Mouse (Mus musculus): ENCODE measurements around the gene Mdc1. TPM values are rescaled to one million over a fixed set of nuclear protein-coding genes. Genes with fewer than 3 reads are reported as not detected.
"Not testable (repeated sequence)": the region's sequence is repeated elsewhere in the genome, so short reads cannot be mapped to it uniquely, and the experiment has no call there.

Mdc1 gene
- total RNA-seq, 2 experiments from 2014 or later: 18.3 to 18.7 TPM

DNA sequence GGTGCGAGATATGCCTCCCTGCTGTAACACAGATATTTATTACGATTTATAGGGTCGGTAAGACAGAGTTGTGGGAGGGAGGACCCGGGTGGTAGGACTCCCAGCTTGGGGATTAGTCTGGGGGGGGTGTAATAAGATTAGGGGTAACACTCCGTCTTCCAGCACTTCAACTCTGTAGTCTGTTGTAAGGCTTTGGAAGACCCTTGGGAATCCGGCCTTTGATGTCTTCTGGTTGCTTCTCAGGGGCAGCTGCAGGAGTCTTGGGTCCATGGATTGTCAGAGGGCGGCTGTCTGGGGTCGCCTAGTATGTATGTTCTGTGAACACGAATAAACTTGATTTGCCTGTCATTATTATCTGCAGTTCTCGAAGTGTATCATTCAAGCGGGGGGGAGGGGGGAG is 18.8 kb upstream of the Mdc1 start:
- no peak for DNase-seq

DNA sequence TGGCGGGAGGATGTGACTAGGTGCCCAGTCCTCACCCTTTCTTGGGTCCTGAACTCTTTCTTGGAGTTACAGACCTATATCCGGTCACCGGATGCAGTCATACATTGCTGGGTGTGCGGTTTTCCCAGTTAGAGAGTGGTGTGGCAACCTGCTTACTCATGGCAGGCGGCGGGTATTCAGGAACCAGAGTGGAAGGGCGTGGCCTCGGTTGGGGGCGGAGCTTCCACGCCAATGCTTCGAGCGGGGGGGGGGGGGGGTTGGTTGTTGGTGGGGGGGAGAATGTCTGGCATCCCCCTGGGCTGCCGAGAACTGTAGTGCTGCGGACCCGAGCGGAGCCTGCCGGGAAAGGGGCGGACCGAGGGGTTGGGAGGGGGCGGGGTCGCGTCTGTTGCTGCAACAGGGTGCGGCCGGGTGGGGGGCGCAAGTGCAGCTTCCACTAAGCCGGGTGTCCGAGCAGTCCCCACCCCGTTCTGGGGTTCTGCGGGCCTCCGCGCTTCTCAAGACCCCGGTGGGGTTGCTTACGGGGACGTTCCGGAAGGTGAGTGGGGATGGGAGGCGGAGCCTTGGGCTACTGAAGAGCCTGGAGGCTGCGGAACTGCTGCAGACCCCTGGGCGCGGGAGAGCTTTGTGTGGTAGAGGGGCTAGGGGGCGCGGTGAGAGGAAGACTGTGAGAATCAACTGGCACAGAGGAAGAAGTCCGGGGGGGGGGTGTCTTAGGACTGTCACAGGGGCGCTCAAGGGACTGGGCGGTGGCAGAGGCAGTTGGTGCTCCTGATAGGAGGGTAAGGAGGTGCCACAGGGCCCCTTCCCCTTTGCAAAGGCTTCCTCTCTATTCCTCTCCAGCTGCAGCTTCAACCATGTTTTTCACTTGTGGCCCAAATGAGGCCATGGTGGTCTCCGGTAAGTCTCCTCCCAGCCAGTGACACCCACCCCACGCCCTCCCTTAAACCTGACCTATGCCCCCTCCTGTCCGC is 18.1 kb upstream of the Mdc1 start, which contains the start of gene Flot1:
Gene Flot1, plus strand, starts transcription at position 267 of the 974 bp plus-strand sequence.
- DNase-seq: peak; percentile 90 to 94

DNA sequence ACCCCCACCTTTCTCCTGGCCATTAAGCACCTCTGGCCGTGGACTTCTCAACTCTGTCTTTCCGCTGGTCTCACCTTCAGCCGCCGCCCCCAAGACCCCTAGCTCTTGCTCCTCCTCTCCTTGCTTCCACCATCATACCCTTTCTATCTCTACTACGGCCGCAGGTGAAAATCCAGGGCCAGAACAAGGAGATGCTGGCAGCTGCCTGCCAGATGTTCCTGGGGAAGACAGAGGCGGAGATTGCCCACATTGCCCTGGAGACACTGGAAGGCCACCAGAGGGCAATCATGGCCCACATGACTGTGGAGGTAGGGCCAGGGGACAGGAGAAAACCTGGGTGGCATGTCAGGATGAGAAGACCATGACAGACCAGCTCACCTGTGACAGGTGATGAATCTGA is 16.9 kb upstream of the Mdc1 start:
- no peak for DNase-seq

DNA sequence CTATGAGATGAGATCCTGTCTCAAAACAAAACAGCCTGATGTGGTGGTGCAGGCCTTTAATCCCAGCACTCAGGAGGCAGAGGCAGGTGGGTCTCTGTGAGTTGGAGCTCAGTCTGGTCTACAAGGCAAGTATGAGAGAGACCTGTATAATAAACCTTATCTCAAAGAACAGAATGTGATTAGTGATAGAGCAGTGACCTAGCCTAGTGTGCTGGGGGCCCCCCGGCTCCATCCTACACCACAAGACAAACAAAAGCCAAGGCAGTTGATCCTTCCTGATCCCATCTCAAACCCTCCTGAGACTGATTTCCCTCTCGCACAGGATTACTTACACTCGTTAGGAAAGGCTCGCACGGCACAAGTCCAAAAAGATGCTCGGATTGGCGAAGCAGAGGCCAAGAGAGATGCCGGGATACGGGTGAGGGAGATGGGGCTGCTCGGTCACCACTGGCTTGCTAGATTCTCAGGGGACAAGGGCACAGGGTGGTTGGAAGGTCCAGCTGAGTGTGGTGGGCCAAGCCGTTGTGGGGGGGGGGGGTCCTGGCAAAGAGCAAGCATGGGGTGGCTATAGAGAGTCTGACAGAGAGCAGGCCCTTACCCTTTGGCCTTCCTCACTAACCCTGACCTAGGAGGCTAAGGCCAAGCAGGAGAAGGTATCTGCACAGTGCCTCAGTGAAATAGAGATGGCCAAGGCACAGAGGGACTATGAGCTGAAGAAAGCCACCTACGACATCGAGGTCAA is 16.0 kb upstream of the Mdc1 start:
- DNase-seq: no peak

DNA sequence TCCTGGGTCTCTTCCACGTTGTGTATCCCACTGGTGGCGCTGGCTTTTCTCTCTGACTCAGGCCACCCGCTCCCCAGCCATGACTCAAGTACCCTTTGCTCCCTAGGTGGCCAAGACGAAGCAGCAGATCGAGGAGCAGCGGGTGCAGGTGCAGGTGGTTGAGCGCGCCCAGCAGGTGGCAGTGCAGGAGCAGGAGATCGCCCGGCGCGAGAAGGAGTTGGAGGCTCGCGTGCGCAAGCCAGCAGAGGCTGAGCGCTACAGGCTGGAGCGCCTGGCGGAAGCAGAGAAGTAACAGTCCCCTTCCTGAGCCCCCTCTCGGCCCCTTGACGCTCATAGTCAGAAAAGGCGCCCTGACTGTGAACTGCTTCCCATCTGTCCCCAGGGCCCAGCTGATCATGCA is 11.6 kb upstream of the Mdc1 start:
- DNase-seq: peak; percentile 90 to 92

DNA sequence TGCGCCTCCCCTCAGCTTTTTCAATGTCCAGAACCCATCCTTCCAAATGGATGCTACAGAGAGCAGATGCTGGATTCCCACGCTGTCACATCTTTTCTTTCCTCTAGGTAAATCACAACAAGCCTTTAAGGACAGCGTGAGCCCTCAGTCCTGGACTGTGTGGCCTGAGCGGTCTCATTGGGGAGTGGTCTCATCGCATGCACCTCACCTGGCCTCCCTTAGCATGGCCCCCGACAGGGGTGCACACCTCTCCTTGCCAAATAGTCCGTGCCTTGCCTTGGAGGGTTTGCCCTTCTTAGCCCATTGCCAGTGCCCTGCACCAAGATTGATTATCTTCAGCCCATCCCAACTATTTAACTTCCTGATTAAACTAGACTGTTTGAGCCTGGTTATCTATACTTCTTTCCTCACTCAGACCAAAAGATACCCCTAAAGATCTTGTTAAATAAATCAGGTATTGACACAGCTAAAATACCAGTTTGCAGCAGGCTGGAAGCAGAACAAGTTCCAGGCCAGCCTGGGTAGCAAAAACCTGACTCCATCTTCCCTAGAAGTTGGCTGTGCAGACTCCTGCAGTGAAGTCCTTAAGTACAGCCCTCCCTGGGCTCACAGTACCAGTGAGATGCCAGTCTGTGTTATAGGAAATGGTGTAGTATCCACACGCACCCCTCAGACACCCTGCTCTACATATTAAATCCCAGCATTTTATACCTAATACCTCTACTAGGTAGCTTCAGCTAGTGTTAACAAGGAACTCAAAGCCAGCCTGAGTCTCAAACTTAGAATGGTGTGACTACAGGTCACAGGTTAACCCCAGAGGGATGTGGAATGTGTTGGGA is 8.7 kb upstream of the Mdc1 start:
- no peak for DNase-seq

DNA sequence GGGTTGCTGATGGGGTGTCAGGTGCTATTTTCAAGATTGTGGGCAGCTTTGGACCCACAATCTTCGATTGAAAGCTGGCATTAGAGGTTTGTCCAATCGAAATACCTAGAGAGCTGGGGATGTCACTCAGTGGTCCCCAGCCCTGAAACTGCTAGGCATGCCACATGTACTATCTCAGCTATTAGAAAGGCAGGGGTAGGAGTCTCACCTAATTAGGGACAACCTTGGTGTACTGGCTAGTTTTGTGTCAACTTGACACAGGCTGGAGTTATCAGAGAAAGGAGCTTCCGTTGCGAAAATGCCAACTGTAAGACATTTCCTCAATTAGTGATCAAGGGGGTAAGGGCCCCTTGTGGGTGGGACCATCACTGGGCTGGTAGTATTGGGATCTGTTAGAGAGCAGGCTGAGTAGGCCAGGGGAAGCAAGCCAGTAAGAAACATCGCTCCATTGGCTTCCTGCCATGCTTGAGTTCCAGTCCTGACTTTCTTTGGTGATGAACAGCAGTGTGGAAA is 8.0 kb upstream of the Mdc1 start:
- no peak for DNase-seq

DNA sequence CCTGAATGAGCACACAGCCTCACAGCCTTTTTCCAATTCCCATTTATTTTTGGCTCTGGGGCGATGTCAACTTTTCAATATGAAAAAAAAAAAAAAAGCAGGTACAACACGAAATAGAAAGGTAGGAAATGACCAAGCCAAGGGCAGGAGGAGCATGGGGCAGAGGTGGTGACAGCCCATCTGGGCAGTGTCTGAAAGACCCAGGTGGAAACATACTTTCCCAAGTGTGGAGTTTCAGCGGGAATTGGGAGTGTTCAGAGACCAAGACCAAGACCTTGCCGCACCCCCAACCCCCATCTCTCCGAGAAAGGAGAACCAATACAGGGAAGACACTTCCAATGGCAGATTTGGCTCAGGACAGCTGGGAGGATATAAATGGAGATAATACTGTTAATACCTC is 7.4 kb upstream of the Mdc1 start:
- no peak for DNase-seq

DNA sequence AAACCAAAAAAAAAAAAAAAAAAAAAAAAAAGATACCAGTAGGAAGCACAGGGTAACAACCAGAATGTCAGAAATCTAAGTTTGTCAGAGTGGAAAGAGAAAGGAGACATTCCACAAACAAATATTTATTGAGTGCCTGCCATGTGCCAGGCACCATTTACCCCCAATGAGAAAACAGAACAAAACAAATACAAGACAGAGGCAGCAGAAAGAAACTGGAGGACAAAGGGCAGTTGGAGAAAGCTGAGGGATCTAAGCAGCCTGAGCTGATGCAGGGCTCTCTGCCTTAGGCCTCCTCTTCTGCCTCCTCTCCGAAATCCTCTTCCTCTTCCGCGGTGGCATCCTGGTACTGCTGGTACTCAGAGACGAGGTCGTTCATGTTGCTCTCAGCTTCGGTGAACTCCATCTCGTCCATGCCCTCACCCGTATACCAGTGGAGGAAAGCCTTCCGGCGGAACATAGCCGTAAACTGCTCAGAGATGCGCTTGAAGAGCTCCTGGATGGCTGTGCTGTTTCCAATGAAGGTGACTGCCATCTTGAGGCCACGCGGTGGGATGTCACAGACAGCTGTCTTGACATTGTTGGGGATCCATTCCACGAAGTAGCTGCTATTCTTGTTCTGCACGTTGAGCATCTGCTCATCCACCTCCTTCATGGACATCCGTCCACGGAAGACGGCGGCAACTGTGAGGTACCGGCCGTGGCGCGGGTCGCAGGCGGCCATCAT is 6.5 kb upstream of the Mdc1 start:
- no peak for DNase-seq

DNA sequence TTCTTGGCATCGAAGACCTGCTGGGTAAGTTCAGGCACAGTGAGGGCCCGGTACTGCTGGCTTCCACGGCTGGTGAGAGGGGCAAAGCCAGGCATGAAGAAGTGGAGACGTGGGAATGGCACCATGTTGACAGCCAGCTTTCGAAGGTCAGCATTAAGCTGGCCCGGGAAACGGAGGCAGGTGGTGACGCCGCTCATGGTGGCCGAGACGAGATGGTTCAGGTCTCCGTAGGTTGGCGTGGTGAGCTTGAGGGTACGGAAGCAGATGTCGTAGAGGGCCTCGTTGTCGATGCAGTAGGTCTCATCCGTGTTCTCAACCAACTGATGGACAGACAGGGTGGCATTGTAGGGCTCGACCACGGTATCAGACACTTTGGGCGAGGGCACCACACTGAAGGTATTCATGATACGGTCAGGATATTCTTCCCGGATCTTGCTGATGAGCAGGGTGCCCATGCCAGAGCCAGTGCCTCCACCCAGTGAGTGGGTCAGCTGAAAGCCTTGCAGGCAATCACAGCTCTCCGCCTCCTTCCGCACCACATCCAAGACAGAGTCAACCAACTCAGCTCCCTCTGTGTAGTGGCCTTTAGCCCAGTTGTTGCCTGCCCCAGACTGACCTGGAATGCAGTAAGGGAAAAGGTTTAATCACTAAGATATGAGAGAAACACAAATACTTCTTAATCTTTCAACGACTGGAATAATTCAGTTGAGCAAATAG is 5.7 kb upstream of the Mdc1 start:
- DNase-seq: no peak

DNA sequence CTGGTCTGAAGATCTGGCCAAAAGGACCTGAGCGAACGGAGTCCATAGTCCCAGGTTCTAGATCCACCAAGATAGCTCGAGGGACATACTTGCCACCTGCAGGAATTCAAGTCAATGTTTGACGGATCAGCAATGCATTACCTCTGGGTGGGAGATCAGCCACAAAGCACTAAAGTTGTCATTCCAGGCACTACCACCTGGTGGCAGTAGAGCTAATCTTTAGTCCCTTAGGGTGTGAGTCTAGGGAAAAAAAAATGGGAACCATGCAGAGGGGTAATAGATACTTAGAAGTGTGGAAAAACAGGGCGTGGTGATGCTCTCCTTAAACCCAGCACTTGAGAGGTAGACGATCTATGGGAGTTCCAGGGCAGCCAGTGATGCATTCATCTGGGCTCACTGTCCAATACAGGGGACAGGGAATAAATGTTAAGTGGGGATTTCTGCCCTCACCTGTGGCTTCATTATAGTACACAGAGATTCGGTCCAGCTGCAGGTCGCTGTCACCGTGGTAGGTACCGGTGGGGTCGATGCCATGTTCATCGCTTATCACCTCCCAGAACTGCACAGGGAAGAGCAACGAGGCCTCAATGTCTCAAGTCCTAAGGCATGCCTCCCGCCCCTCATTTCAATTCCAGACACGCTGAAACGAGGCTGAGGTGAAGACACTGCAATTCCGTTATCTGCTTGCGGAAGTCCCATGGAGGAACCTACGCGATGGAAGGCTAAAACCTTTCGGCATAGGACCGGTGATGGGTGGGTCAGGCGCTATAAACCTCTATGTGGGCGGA is 4.9 kb upstream of the Mdc1 start:
- peak; percentile 80 to 82 for DNase-seq

DNA sequence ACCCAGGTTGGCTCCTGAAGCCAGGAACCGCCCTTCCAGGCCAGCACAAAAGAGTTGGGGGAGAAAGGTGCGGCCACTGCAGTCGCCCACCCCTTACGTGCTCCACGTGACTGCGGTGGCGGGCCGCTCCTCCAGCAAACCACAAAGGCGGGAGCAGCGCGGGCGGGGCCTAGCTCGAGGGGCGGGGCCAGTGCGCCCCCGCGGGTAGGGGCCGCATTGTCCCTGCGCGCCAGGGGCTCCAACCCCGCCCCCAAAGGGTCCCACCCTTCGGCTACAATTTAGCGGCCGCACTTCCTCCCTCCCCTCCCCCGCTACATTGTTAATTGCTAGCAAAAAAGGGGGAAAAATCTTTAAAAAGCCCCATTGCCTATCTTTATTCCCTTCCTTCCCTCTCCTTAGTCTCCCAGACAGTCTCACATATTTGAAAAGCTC is 4.3 kb upstream of the Mdc1 start:
- DNase-seq: peak; percentile 90 to 94

DNA sequence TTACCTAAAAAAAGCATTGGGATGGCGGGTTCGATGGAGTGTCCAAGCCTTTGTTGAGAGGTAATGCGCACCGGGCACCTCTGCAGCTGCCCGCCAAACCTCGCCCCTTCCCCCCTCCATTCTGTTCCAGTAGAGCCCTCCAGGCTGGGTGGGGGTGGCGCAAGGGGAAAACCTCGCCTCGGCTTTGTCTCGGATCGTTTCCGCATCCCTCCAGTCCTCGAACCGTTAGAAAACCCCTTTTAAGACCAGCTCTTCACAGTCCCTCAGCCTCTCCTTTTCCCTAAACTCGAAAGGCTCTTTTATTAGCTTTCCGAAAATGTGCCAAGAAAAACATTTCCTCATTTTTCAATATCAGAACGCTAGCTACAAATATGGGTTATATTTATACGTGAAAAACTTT is 3.8 kb upstream of the Mdc1 start:
- peak; percentile 49 to 74 for DNase-seq

DNA sequence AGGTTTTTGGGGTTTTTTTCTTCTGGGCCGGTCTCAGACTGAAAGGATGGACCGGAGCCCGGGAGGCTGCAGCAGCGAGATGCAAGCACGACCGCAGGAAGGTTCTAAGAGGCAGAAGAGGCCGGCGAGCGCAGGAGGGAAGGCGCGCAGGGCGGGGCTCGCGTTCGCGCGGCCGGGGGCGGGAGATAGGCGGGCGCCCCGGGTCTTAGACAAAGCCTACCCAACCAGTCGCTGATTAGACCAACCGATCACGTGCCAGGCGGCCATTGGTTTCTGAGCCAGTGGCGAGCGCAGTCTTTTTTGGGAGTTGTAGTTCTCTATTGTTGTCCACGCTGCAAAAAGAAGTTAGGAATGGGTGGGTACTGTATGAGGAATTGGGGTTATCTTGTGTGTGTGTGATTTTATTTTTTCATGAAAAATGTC is 3.2 kb upstream of the Mdc1 start, which contains the start of gene Tubb5:
Gene Tubb5, minus strand, starts transcription at position 185 of the 423 bp plus-strand sequence.
- peak; percentile 98 for DNase-seq

DNA sequence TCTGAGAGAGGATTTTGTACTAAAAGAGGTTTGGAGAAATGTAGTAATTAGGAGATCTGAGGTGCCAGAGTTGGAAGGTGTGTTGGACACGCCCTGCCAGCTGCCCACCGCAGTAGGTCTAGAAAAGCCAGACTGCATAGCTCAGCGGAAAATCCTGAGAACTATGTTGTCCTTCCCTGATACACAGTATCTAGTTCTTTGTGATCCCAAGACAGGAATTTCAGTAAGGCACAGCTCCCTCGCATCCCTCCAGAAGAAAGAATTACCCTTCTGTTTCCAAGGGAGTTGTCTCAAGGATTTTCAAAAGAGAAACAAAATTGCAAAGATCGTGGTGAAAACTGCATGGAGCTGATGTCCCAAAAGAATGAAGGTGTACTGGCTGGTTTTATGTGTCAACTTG is 2.7 kb upstream of the Mdc1 start:
- no peak for DNase-seq

DNA sequence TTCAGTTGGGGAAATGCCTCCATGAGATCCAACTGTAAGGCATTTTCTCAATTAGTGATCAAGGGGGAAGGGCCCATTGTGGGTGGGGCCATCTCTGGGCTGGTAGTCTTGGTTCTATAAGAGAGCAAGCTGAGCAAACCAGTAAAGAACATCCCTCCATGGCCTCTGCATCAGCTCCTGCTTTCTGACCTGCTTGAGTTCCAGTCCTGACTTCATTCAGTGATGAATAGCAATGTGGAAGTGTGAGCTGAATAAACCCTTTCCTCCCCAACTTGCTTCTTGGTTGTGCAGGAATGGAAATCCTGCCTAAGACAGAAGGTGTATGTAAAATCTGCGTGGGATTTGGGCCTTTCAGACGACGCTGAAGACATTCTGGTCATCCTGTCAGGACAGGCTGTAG is 2.3 kb upstream of the Mdc1 start:
- DNase-seq: not testable (repeated sequence)

DNA sequence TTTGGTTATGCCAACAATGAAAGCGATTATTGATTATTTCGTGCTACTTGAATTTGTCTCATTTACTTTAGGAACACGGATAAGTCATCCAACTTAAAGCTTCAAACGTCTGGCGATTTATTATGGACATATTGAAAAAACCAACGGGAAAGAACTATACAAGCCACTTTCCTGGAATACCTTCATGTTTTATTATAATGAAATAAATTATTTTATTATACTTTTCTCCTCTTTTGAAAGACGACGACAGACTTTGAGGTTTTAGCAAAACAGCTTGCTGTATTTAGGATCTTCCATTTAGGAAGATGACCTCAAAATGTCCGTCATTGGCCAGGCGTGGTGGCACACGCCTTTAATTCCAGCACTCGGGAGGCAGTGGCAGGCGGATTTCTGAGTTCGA is 754 bp upstream of the Mdc1 start:
- DNase-seq: no peak

DNA sequence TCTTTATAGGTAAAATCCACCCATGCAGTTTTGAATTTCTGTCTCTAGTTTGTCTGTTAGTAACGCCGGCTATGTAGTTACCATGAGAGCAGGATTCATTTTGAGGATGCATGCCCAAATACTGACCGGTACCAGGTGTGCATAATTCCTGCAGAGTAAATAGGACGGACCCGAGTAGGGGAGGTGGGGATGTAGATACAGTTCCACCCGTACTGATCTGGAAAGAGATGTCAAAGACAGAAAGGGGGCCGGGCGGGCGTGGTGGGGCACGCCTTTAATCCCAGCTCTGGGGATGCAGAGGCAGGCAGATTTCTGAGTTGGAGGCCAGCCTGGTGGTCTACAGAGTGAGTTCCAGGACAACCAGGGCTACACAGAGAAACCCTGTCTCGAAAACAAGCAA is 691 bp downstream of the Mdc1 start:
- DNase-seq: no peak

DNA sequence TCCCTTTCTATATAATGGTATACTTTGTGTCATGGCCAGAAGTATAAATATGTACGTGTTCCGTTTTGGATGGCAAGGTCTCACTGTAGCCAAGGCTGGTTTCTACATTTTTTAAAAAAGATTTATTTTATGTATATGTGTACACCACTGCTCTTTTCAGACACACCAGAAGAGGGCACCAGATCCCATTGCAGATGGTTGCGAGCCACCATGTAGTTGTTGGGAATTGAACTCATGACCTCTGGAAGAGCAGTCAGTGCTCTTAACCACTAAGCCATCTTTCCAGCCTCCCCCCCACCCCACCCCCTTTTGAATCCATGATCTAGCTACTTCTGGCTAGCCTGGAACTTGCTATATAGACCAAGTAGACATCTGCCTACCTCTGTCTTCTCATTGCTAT is 2.2 kb downstream of the Mdc1 start:
- no peak for DNase-seq

DNA sequence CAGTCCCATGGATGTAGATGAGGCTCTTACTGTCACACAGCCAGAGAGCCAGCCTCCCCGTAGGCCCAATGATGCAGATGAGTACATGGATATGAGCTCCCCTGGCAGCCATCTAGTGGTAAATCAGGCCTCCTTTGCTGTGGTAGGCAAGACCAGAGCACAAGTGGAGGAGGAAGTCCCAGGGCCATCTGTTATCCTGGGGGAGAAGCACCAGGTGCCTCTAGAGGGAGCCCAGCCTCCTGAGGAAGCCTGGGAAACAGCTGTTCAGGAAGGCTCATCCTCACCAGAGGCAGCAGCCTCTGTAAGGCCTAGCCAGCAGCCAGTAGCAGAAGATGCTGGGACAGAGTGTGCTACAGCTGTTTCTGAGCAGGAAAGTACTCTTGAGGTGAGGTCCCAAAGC is 6.8 kb downstream of the Mdc1 start:
- peak in 1 of 2 experiments; percentile 50 for DNase-seq
